Mouse (Mus musculus) ES-Bruce4 (cell line): ENCODE results near the gene 0610030E20Rik. TPM values are rescaled to one million over a fixed set of nuclear protein-coding genes. Genes with fewer than 3 reads are reported as not detected.

Experiments
- H3K27ac ChIP-seq: 2 replicates; pipeline ENCODE4 v1.5.1; 2012; ENCODE audit warnings: low read length, inconsistent platforms; ENCODE audit not compliant: insufficient read depth
- H3K27me3 ChIP-seq: 2 replicates; pipeline ENCODE4 v1.6.1; 2012; ENCODE audit warnings: mild to moderate bottlenecking, low read length, inconsistent platforms; ENCODE audit not compliant: control insufficient read depth, poor library complexity, insufficient read depth, severe bottlenecking
- H3K36me3 ChIP-seq: 2 replicates; pipeline ENCODE4 v1.6.1; 2012; ENCODE audit warnings: inconsistent platforms, mild to moderate bottlenecking, low read length, moderate library complexity; ENCODE audit not compliant: control insufficient read depth, poor library complexity, insufficient read depth, severe bottlenecking
- H3K4me1 ChIP-seq: one replicate; pipeline ENCODE4 v1.8.1; 2011; ENCODE audit warnings: low read length; ENCODE audit not compliant: control insufficient read depth, insufficient read depth
- H3K4me3 ChIP-seq: 2 replicates; pipeline ENCODE4 v1.5.1; 2011; ENCODE audit warnings: low read depth, mild to moderate bottlenecking, low read length
- H3K9ac ChIP-seq: 2 replicates; pipeline ENCODE4 v1.6.1; 2012; ENCODE audit warnings: low read depth, mild to moderate bottlenecking, inconsistent platforms; ENCODE audit not compliant: poor library complexity, severe bottlenecking
- H3K9me3 ChIP-seq: replicated peaks from 2 replicates; pipeline ENCODE4 v1.6.1; 2012; ENCODE audit warnings: mild to moderate bottlenecking, low read length, inconsistent platforms; ENCODE audit not compliant: control insufficient read depth, poor library complexity, insufficient read depth, severe bottlenecking
- CTCF ChIP-seq: IDR thresholded peaks from one replicate; pipeline ENCODE4 v1.8.1; 2011; ENCODE audit warnings: low read depth, low read length
- EP300 ChIP-seq: IDR thresholded peaks from 2 replicates; pipeline ENCODE4 v1.6.1; 2011; ENCODE audit warnings: low read depth, low read length; ENCODE audit not compliant: insufficient read depth
- POLR2A ChIP-seq: IDR thresholded peaks from one replicate; pipeline ENCODE4 v1.8.1; 2011; ENCODE audit warnings: low read length; ENCODE audit not compliant: insufficient read depth
- polyA plus RNA-seq: library from polyadenylated mRNA; stranded (reverse); fragments of >200 nt; gene quantifications from 2 replicates; pipeline ENCODE4 v1.2.4, GENCODE M21; 2011; ENCODE audit warnings: low read depth; ENCODE audit not compliant: missing spikeins, insufficient read depth, insufficient read length

0610030E20Rik gene
- polyA plus RNA-seq, 1 experiment = 18.4 TPM

- Histone ChIP-seq H3K9me3 (no peaks in the 10 kb centered on the region), H3K36me3 (peaks cover 7% of the 10 kb centered on the region; the same call in 1 of the 2 replicates), H3K9ac (no peak overlapping the region), H3K4me1 (peaks cover 4% of the 10 kb centered on the region), H3K27me3 (no peaks in the 10 kb centered on the region), H3K4me3 (no peak overlapping the region), H3K27ac (no peak overlapping the region)
- TF ChIP-seq CTCF = no peak
- no peak for TF ChIP-seq EP300
- TF ChIP-seq POLR2A = no peak
Measured at GRCm38 (mm10) chr6:72364985-72365384, 17.9 kb downstream of the 0610030E20Rik start.

- no peak overlapping the region for H3K27ac ChIP-seq
- no peaks in the 10 kb centered on the region for H3K27me3 ChIP-seq
- H3K36me3 ChIP-seq = no peaks in the 10 kb centered on the region
- H3K4me1 ChIP-seq = peaks cover under 1% of the 10 kb centered on the region
- H3K9me3 ChIP-seq = no peaks in the 10 kb centered on the region
- TF ChIP-seq POLR2A = no peak
- no peak for TF ChIP-seq EP300
- TF ChIP-seq CTCF = no peak
- no peak overlapping the region for H3K9ac ChIP-seq
- no peak overlapping the region for H3K4me3 ChIP-seq
Measured at GRCm38 (mm10) chr6:72366304-72366703, 19.2 kb downstream of the 0610030E20Rik start.

GRCm38 (mm10) chr6:72366844-72367443, 19.8 kb downstream of the 0610030E20Rik start, which contains the start of gene Rnf181:
Gene Rnf181 (minus strand): TSS chr6:72366956.
- H3K36me3 ChIP-seq = no peaks in the 10 kb centered on the region
- TF ChIP-seq EP300 (no peak), CTCF (no peak)
- no peak within 1 kb of the TSS for H3K9ac ChIP-seq
- no peaks in the 10 kb centered on the region for H3K27me3 ChIP-seq
- no peak within 1 kb of the TSS for H3K4me3 ChIP-seq
- H3K27ac ChIP-seq = no peak within 1 kb of the TSS
- no peaks in the 10 kb centered on the region for H3K4me1 ChIP-seq
- no peaks in the 10 kb centered on the region for H3K9me3 ChIP-seq

DNA sequence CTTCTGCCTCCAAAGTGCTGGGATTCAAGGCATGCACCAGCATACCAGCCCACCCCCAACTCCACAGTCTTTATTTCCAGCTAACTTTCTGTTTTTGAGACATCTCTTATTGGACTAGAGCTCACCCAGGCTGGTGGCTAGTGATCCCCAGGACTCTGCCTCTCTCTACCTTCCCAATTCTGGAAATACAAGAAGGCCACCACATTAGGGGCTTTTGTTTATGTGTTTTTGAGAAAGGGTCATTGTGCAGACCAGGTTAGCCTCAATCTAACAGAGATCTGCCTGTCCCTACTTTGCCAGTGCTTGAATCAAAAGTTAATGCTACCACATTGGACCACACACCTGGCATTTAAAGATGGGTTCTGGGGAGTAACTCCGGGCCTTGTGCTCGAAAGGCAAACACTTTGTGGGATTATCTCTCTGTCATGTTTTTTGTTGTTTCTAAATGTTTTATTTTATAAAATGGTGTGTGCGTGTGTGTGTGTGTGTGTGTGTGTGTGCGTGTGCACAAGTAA, 20.4 kb downstream of the 0610030E20Rik start:
- Histone ChIP-seq H3K36me3 (no peaks in the 10 kb centered on the region), H3K4me1 (no peaks in the 10 kb centered on the region), H3K27me3 (no peaks in the 10 kb centered on the region), H3K4me3 (no peak overlapping the region), H3K9ac (no peak overlapping the region), H3K9me3 (no peaks in the 10 kb centered on the region), H3K27ac (no peak overlapping the region)
- TF ChIP-seq POLR2A (no peak), CTCF (no peak), EP300 (no peak)

GRCm38 (mm10) chr6:72369557-72369956, 22.4 kb downstream of the 0610030E20Rik start:
- no peak overlapping the region for H3K27ac ChIP-seq
- H3K4me1 ChIP-seq = no peaks in the 10 kb centered on the region
- H3K27me3 ChIP-seq = no peaks in the 10 kb centered on the region
- H3K4me3 ChIP-seq = no peak overlapping the region
- H3K36me3 ChIP-seq = no peaks in the 10 kb centered on the region
- H3K9me3 ChIP-seq = no peaks in the 10 kb centered on the region
- no peak overlapping the region for H3K9ac ChIP-seq
- TF ChIP-seq POLR2A = no peak
- TF ChIP-seq CTCF = no peak
- no peak for TF ChIP-seq EP300

DNA sequence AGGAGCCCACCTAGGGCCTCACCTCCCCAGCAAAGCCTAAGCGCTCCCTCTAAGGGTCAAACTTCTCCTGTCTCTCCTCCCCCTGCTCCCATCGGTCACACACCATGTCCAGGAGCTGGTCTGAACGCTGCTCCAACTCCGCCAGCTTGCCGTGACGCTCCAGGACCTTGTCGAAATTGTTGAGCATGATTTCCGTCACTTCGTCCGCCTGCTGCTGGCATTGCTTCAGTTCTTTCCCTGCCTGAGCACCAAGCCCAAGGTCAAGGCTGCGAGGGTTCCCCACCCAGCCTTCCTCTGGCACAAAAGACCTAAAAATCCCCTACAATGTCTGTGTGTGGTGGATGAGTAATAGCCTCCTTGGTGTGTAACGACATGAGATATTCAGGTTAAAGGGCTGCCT, 23.0 kb downstream of the 0610030E20Rik start:
- Histone ChIP-seq H3K27me3 (no peaks in the 10 kb centered on the region), H3K9ac (no peak overlapping the region), H3K36me3 (no peaks in the 10 kb centered on the region), H3K4me3 (no peak overlapping the region), H3K27ac (no peak overlapping the region), H3K9me3 (no peaks in the 10 kb centered on the region), H3K4me1 (no peaks in the 10 kb centered on the region)
- TF ChIP-seq POLR2A (no peak), CTCF (no peak), EP300 (no peak)
